Mouse (Mus musculus) adrenal gland, postnatal 25 days (tissue): ENCODE data around the gene Slc22a3. TPM values are rescaled to one million over a fixed set of nuclear protein-coding genes. Genes with fewer than 3 reads are reported as not detected.

Experiments
- DNase-seq: peaks from one replicate; pipeline ENCODE4 v3.0.0; 2021; ENCODE audit warnings: mixed read lengths
- total RNA-seq: library from RNA; stranded (reverse); gene quantifications from 2 replicates; pipeline ENCODE4 v1.2.3, GENCODE M21; 2021

Gene Slc22a3
- total RNA-seq, 1 experiment from 2014 or later, result 4.4 TPM

GRCm38 (mm10) chr17:12409346-12409944 is 98.1 kb downstream of the Slc22a3 start:
- DNase-seq, result no peak

GRCm38 (mm10) chr17:12403420-12403819 is 104.1 kb downstream of the Slc22a3 start:
- DNase-seq, result no peak

GRCm38 (mm10) chr17:12396163-12396677 is 111.3 kb downstream of the Slc22a3 start:
- DNase-seq, result no peak

- no peak for DNase-seq
Measured at GRCm38 (mm10) chr17:12388239-12388638, 119.3 kb downstream of the Slc22a3 start.

GRCm38 (mm10) chr17:12387781-12388180 is 119.7 kb downstream of the Slc22a3 start:
- no peak for DNase-seq

GRCm38 (mm10) chr17:12385049-12385794 is 122.3 kb downstream of the Slc22a3 start:
- DNase-seq, result no peak

GRCm38 (mm10) chr17:12382531-12382930 is 125.0 kb downstream of the Slc22a3 start:
- no peak for DNase-seq

- no peak for DNase-seq
Measured at GRCm38 (mm10) chr17:12381579-12381978, 125.9 kb downstream of the Slc22a3 start.

GRCm38 (mm10) chr17:12380287-12380686 is 127.2 kb downstream of the Slc22a3 start:
- DNase-seq, result no peak

- no peak for DNase-seq
Measured at GRCm38 (mm10) chr17:12377981-12378705, 129.4 kb downstream of the Slc22a3 start, which contains the start of gene Plg. Gene Plg (plus strand): TSS chr17:12378608.

- no peak for DNase-seq
Measured at GRCm38 (mm10) chr17:12373601-12374144, 133.8 kb downstream of the Slc22a3 start.

GRCm38 (mm10) chr17:12372021-12372420 is 135.5 kb downstream of the Slc22a3 start:
- peak; percentile 73 for DNase-seq

GRCm38 (mm10) chr17:12371310-12371925 is 136.1 kb downstream of the Slc22a3 start:
- DNase-seq, result no peak

GRCm38 (mm10) chr17:12370289-12370688 is 137.2 kb downstream of the Slc22a3 start:
- no peak for DNase-seq

GRCm38 (mm10) chr17:12369393-12369792 is 138.1 kb downstream of the Slc22a3 start:
- no peak for DNase-seq

Other genes with a start within 250 kb of the Slc22a3 start
- gene Map3k4, start 188.9 kb downstream of the Slc22a3 start, total RNA-seq, result 22.2 and 33.3 TPM in 2 replicates
- 16.7 TPM in 1 of 2 replicates, not detected in the other for gene Plg, start 129.1 kb downstream of the Slc22a3 start, total RNA-seq
- 0.27 and 0.43 TPM in 2 replicates for gene Slc22a2, start 76.4 kb upstream of the Slc22a3 start, total RNA-seq
- 3.9 TPM in 1 of 2 replicates, not detected in the other for gene Slc22a1, start 168.1 kb upstream of the Slc22a3 start, total RNA-seq